Mouse (Mus musculus) bone marrow macrophage, adult 2 months (primary cell): ENCODE results near the gene Eva1c.

ENCODE experiments used
- CTCF ChIP-seq: IDR thresholded peaks from 2 replicates; pipeline ENCODE4 v1.5.1; 2012; ENCODE audit warnings: low read depth, mild to moderate bottlenecking, low read length, moderate library complexity
- POLR2A ChIP-seq: IDR thresholded peaks from 2 replicates; pipeline ENCODE4 v1.6.1; 2012; ENCODE audit warnings: mild to moderate bottlenecking, low read depth, low read length, borderline replicate concordance

GRCm38 (mm10) chr16:90869361-90869760, 42.8 kb downstream of the Eva1c start:
- no peak for TF ChIP-seq CTCF
- TF ChIP-seq POLR2A: no peak
